Mouse (Mus musculus) heart, adult 18-20 months (tissue): ENCODE measurements around the gene Itpr3. TPM values are rescaled to one million over a fixed set of nuclear protein-coding genes. Genes with fewer than 3 reads are reported as not detected.

Experiments used
- microRNA-seq, 2 experiments: library from miRNA; unstranded; fragments of <30 nt; microRNA quantifications; one replicate each; pipeline ENCODE4 v1.2.0; 2022
- total RNA-seq, 2 experiments: library from RNA; stranded (reverse); gene quantifications; 2 replicates each; pipeline ENCODE4 v1.2.3; 2021

Gene Itpr3
- total RNA-seq, 2 experiments from 2014 or later, result 4.1 to 5.8 TPM

Small RNA genes lying within 50 kb of the gene (microRNA-seq; reads per million reads assigned to microRNA genes)
- gene Mir7677, result 0 reads per million in 2 experiments

Other genes starting within 250 kb of the Itpr3 start
- 10 to 100 TPM; 75.6 to 79.8 TPM for gene Nkx2-5, start 212.3 kb upstream of the Itpr3 start, total RNA-seq
- 1 to 10 TPM in 1 of 2 experiments, under 1 TPM in 1; 0.37 to 1.1 TPM for gene Kifc5b, start 140.2 kb upstream of the Itpr3 start, total RNA-seq
- 10 to 100 TPM; 15.3 to 16.5 TPM for gene Phf1, start 124.3 kb upstream of the Itpr3 start, total RNA-seq
- 100 to 1,000 TPM in 1 of 2 experiments, 10 to 100 TPM in 1; 93.2 to 100 TPM for gene Cuta, start 117.7 kb upstream of the Itpr3 start, total RNA-seq
- 1 to 10 TPM; 3.6 to 5.5 TPM for gene Syngap1, start 116.1 kb upstream of the Itpr3 start, total RNA-seq
- 1 to 10 TPM; 2.6 to 3.7 TPM for gene Zbtb9, start 84.1 kb upstream of the Itpr3 start, total RNA-seq
- gene Bak1, start 28.3 kb upstream of the Itpr3 start, total RNA-seq, result 10 to 100 TPM; 14.9 to 16.4 TPM
- gene Uqcc2, start 76.6 kb downstream of the Itpr3 start, total RNA-seq, result 100 to 1,000 TPM; 307 to 322 TPM
- gene Ip6k3, start 110.5 kb downstream of the Itpr3 start, total RNA-seq, result 1 to 10 TPM; 4.3 to 8.0 TPM
- gene Lemd2, start 147.2 kb downstream of the Itpr3 start, total RNA-seq, result 10 to 100 TPM; 28.0 to 30.5 TPM